Mouse (Mus musculus): ENCODE results near the gene Thrsp. TPM values are rescaled to one million over a fixed set of nuclear protein-coding genes. Genes with fewer than 3 reads are reported as not detected.
A peak's percentile ranks its signal among the peaks of the same experiment; 100 is the strongest.

The Thrsp gene
- total RNA-seq, 1 experiment: 0.89 TPM

- TF ChIP-seq MAFK (IDR thresholded peaks at IDR 0.05; ENCODE audit: insufficient read depth, low read depth, low read length) (no peak), ZC3H11A (IDR thresholded peaks at IDR 0.05; ENCODE audit: borderline replicate concordance, low read depth, low read length) (no peak), ZNF384 (IDR thresholded peaks at IDR 0.05; ENCODE audit: low read depth, low read length) (no peak), CHD2 (IDR thresholded peaks at IDR 0.05; ENCODE audit: low read depth, low read length) (no peak), HCFC1 (IDR thresholded peaks at IDR 0.05; ENCODE audit: borderline replicate concordance, insufficient read depth, low read length) (no peak)
- H3K9ac ChIP-seq (ENCODE audit: insufficient read depth, low read depth, low read length, poor library complexity, severe bottlenecking): no peak overlapping the region
- H3K4me1 ChIP-seq (ENCODE audit: control insufficient read depth in 2 of 2, insufficient read depth in 2 of 2, low read length in 2 of 2, poor library complexity in 1 of 2): peaks cover 0 to 9% of the 10 kb centered on the region in 2 experiments; a peak in 2 of 4 replicates
- no peaks in the 10 kb centered on the region for H3K9me3 ChIP-seq (ENCODE audit: control insufficient read depth, insufficient read depth, low read depth, low read length)
- in situ Hi-C loops (cut with MboI; ENCODE audit: low sequenced_read_pairs in 2 of 2, unreplicated experiment in 2 of 2): no loop called here
- no peak for DNase-seq (ENCODE audit: low read depth, low spot score)
- no peak overlapping the region for H3K4me3 ChIP-seq (ENCODE audit: insufficient read depth in 1 of 2, low read depth in 1 of 2, low read length in 2 of 2, poor library complexity in 1 of 2, severe bottlenecking in 1 of 2)
- no peak overlapping the region for H3K27ac ChIP-seq (ENCODE audit: insufficient read depth, low read depth, low read length, poor library complexity, severe bottlenecking)
- no peaks in the 10 kb centered on the region for H3K36me3 ChIP-seq (ENCODE audit: control insufficient read depth, insufficient read depth, low read length, poor library complexity, severe bottlenecking)
Measured at GRCm38 (mm10) chr7:97426566-97426965, 9.0 kb upstream of the Thrsp start.

- in situ Hi-C loops (cut with MboI; ENCODE audit: low sequenced_read_pairs in 2 of 2, unreplicated experiment in 2 of 2): no loop called here
- H3K27ac ChIP-seq (ENCODE audit: insufficient read depth, low read depth, low read length, poor library complexity, severe bottlenecking): no peak overlapping the region
- peaks cover 0 to 9% of the 10 kb centered on the region in 2 experiments; a peak in 2 of 4 replicates for H3K4me1 ChIP-seq (ENCODE audit: control insufficient read depth in 2 of 2, insufficient read depth in 2 of 2, low read length in 2 of 2, poor library complexity in 1 of 2)
- peak; percentile 60; the same call in 1 of the 2 replicates for TF ChIP-seq ZC3H11A (IDR thresholded peaks at IDR 0.05; ENCODE audit: borderline replicate concordance, low read depth, low read length)
- TF ChIP-seq ZNF384 (IDR thresholded peaks at IDR 0.05; ENCODE audit: low read depth, low read length): no peak
- no peak for TF ChIP-seq MAFK (IDR thresholded peaks at IDR 0.05; ENCODE audit: insufficient read depth, low read depth, low read length)
- H3K4me3 ChIP-seq (ENCODE audit: insufficient read depth in 1 of 2, low read depth in 1 of 2, low read length in 2 of 2, poor library complexity in 1 of 2, severe bottlenecking in 1 of 2): no peak overlapping the region
- no peak overlapping the region; the same call in 1 of the 2 replicates for H3K9ac ChIP-seq (ENCODE audit: insufficient read depth, low read depth, low read length, poor library complexity, severe bottlenecking)
- H3K36me3 ChIP-seq (ENCODE audit: control insufficient read depth, insufficient read depth, low read length, poor library complexity, severe bottlenecking): no peaks in the 10 kb centered on the region
- DNase-seq (ENCODE audit: low read depth, low spot score): peak; percentile 54
- no peaks in the 10 kb centered on the region for H3K9me3 ChIP-seq (ENCODE audit: control insufficient read depth, insufficient read depth, low read depth, low read length)
Measured at GRCm38 (mm10) chr7:97424621-97425245, 7.2 kb upstream of the Thrsp start.

GRCm38 (mm10) chr7:97423754-97424153 lies 6.2 kb upstream of the Thrsp start:
- no peak overlapping the region for H3K27ac ChIP-seq (ENCODE audit: insufficient read depth, low read depth, low read length, poor library complexity, severe bottlenecking)
- in situ Hi-C loops (cut with MboI; ENCODE audit: low sequenced_read_pairs in 2 of 2, unreplicated experiment in 2 of 2): no loop called here
- H3K4me3 ChIP-seq (ENCODE audit: insufficient read depth in 1 of 2, low read depth in 1 of 2, low read length in 2 of 2, poor library complexity in 1 of 2, severe bottlenecking in 1 of 2): no peak overlapping the region
- DNase-seq (ENCODE audit: low read depth, low spot score): no peak
- H3K9ac ChIP-seq (ENCODE audit: insufficient read depth, low read depth, low read length, poor library complexity, severe bottlenecking): no peak overlapping the region
- H3K36me3 ChIP-seq (ENCODE audit: control insufficient read depth, insufficient read depth, low read length, poor library complexity, severe bottlenecking): no peaks in the 10 kb centered on the region
- no peak for TF ChIP-seq ZNF384 (IDR thresholded peaks at IDR 0.05; ENCODE audit: low read depth, low read length)
- no peak for TF ChIP-seq MAFK (IDR thresholded peaks at IDR 0.05; ENCODE audit: insufficient read depth, low read depth, low read length)
- TF ChIP-seq HCFC1 (IDR thresholded peaks at IDR 0.05; ENCODE audit: borderline replicate concordance, insufficient read depth, low read length): no peak
- no peak for TF ChIP-seq CHD2 (IDR thresholded peaks at IDR 0.05; ENCODE audit: low read depth, low read length)
- no peak for TF ChIP-seq ZC3H11A (IDR thresholded peaks at IDR 0.05; ENCODE audit: borderline replicate concordance, low read depth, low read length)
- peaks cover 0 to 9% of the 10 kb centered on the region in 2 experiments; a peak in 2 of 4 replicates for H3K4me1 ChIP-seq (ENCODE audit: control insufficient read depth in 2 of 2, insufficient read depth in 2 of 2, low read length in 2 of 2, poor library complexity in 1 of 2)
- no peaks in the 10 kb centered on the region for H3K9me3 ChIP-seq (ENCODE audit: control insufficient read depth, insufficient read depth, low read depth, low read length)

GRCm38 (mm10) chr7:97420958-97421651 lies 3.6 kb upstream of the Thrsp start:
- DNase-seq (ENCODE audit: low read depth, low spot score): no peak

More at GRCm38 (mm10) chr7:97420958-97421651, 3.6 kb upstream of the Thrsp start:
- H3K4me1 ChIP-seq (ENCODE audit: control insufficient read depth in 2 of 2, insufficient read depth in 2 of 2, low read length in 2 of 2, poor library complexity in 1 of 2): peaks cover 0 to 4% of the 10 kb centered on the region in 2 experiments; a peak in 1 of 4 replicates
- no peak overlapping the region for H3K4me3 ChIP-seq (ENCODE audit: insufficient read depth in 1 of 2, low read depth in 1 of 2, low read length in 2 of 2, poor library complexity in 1 of 2, severe bottlenecking in 1 of 2)
- H3K9ac ChIP-seq (ENCODE audit: insufficient read depth, low read depth, low read length, poor library complexity, severe bottlenecking): no peak overlapping the region
- H3K27ac ChIP-seq (ENCODE audit: insufficient read depth, low read depth, low read length, poor library complexity, severe bottlenecking): no peak overlapping the region
- H3K36me3 ChIP-seq (ENCODE audit: control insufficient read depth, insufficient read depth, low read length, poor library complexity, severe bottlenecking): no peaks in the 10 kb centered on the region
- in situ Hi-C loops (cut with MboI; ENCODE audit: low sequenced_read_pairs in 2 of 2, unreplicated experiment in 2 of 2): no loop called here
- TF ChIP-seq MAFK (IDR thresholded peaks at IDR 0.05; ENCODE audit: insufficient read depth, low read depth, low read length) (no peak), ZNF384 (IDR thresholded peaks at IDR 0.05; ENCODE audit: low read depth, low read length) (no peak), HCFC1 (IDR thresholded peaks at IDR 0.05; ENCODE audit: borderline replicate concordance, insufficient read depth, low read length) (no peak), CHD2 (IDR thresholded peaks at IDR 0.05; ENCODE audit: low read depth, low read length) (no peak), ZC3H11A (IDR thresholded peaks at IDR 0.05; ENCODE audit: borderline replicate concordance, low read depth, low read length) (no peak)
- no peaks in the 10 kb centered on the region for H3K9me3 ChIP-seq (ENCODE audit: control insufficient read depth, insufficient read depth, low read depth, low read length)
